9 mouse cellular contexts compared by ENCODE assay signal in the genomic region with DNA sequence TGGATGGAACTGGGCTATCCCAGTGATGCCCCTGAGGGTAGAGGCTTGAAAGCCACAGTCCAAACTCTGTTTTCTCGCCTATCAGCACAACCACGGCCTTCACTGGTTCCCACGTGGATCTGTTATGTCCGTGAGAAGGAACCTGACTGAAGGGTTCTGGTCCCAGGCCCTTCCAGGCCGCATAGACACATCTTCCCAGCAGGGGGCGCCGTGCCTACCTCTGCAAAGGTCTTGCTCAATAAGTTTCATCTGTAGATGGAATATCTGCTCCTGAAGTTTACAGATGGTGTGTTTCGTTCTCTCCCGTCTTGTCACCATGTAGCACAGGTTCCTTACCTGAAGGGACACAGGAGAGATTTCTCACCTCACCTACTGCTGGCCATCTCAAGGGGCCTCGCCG. TPM values are rescaled to one million over a fixed set of nuclear protein-coding genes. Genes with fewer than 3 reads are reported as not detected.
DNase-seq lines count a peak whose midpoint lies in the region; ATAC-seq and TF ChIP-seq lines count a peak whose summit lies in the region.
"Had no signal": no experiment of that assay in that cellular context is flagged by ENCODE, and none has a peak within 500 bp of the region (broad histone marks: within the 10 kb centered on the region; RNA-seq: fewer than 3 reads in every experiment).

No protein-coding gene starts in this region.

- no peak overlapping the region for H3K9ac ChIP-seq in forebrain, embryonic 11.5 days (ENCODE audit: low read length)
- H3K9ac ChIP-seq in forebrain, embryonic 15.5 days (replicated peaks), result no peak overlapping the region
- H3K9ac ChIP-seq in MEL (ENCODE audit: control insufficient read depth, low read depth, low read length, poor library complexity, severe bottlenecking), result no peak overlapping the region
- H3K9ac ChIP-seq: limb, embryonic 15.5 days had no signal

- TF ChIP-seq EP300 in MEL (IDR thresholded peaks at IDR 0.05; ENCODE audit: low read depth in 1 of 2, low read length in 2 of 2), result no peak

- peak; percentile 62 for TF ChIP-seq RAD21 in MEL (IDR thresholded peaks at IDR 0.05; ENCODE audit: low read depth, low read length)

- no peaks in the 10 kb centered on the region for H3K9me3 ChIP-seq in forebrain, embryonic 11.5 days (ENCODE audit: control insufficient read depth, low read length)
- H3K9me3 ChIP-seq in forebrain, embryonic 15.5 days, result no peaks in the 10 kb centered on the region
- no peaks in the 10 kb centered on the region for H3K9me3 ChIP-seq in MEL (replicated peaks; ENCODE audit: insufficient read depth, low read length)
- H3K9me3 ChIP-seq: limb, embryonic 15.5 days had no signal

- H3K36me3 ChIP-seq in forebrain, embryonic 11.5 days (ENCODE audit: control insufficient read depth, insufficient read depth, low read length), result no peaks in the 10 kb centered on the region
- H3K36me3 ChIP-seq in forebrain, embryonic 15.5 days, result no peaks in the 10 kb centered on the region
- peaks cover 0 to 5% of the 10 kb centered on the region in 2 experiments; a peak in 3 of 4 replicates for H3K36me3 ChIP-seq in MEL (ENCODE audit: control insufficient read depth in 1 of 2, insufficient read depth in 2 of 2, low read length in 2 of 2)

- no peak overlapping the region for H3K4me2 ChIP-seq in forebrain, embryonic 11.5 days (ENCODE audit: low read depth, low read length, severe bottlenecking)
- H3K4me2 ChIP-seq in forebrain, embryonic 15.5 days (replicated peaks), result no peak overlapping the region
- H3K4me2 ChIP-seq: limb, embryonic 15.5 days had no signal

- no peaks in the 10 kb centered on the region for H3K79me2 ChIP-seq in MEL (ENCODE audit: control insufficient read depth, insufficient read depth, low read length, poor library complexity)

- TF ChIP-seq CTCF in MEL (IDR thresholded peaks at IDR 0.05 in 2 of 3, conservative IDR thresholded peaks at IDR 0.05 in 1 of 3; ENCODE audit: control insufficient read depth in 1 of 3, insufficient read depth in 1 of 3, low read depth in 2 of 3, low read length in 3 of 3, poor library complexity in 1 of 3, severe bottlenecking in 1 of 3), result peak; percentile 95 to 98 (median 97)

- no peak overlapping the region for H3K4me3 ChIP-seq in forebrain, embryonic 11.5 days (ENCODE audit: low read depth, low read length)
- H3K4me3 ChIP-seq in forebrain, embryonic 15.5 days, result no peak overlapping the region
- H3K4me3 ChIP-seq in MEL (ENCODE audit: control insufficient read depth in 1 of 2, insufficient read depth in 1 of 2, low read depth in 2 of 2, low read length in 2 of 2), result no peak overlapping the region
- H3K4me3 ChIP-seq: limb, embryonic 15.5 days had no signal

- no peaks in the 10 kb centered on the region for H3K27me3 ChIP-seq in forebrain, embryonic 11.5 days (ENCODE audit: control insufficient read depth, insufficient read depth, low read length)
- no peaks in the 10 kb centered on the region for H3K27me3 ChIP-seq in forebrain, embryonic 15.5 days
- H3K27me3 ChIP-seq in MEL (ENCODE audit: control insufficient read depth in 1 of 2, insufficient read depth in 2 of 2, low read length in 2 of 2), result no peaks in the 10 kb centered on the region
- H3K27me3 ChIP-seq: limb, embryonic 15.5 days had no signal

- no peak overlapping the region for H3K27ac ChIP-seq in forebrain, embryonic 11.5 days (ENCODE audit: low read depth, low read length)
- H3K27ac ChIP-seq in forebrain, embryonic 15.5 days (replicated peaks), result no peak overlapping the region
- H3K27ac ChIP-seq in MEL (ENCODE audit: control insufficient read depth, low read depth, low read length), result no peak overlapping the region
- H3K27ac ChIP-seq: limb, embryonic 15.5 days had no signal

- no peak for TF ChIP-seq POLR2A in MEL (IDR thresholded peaks at IDR 0.05; ENCODE audit: control insufficient read depth in 1 of 2, insufficient read depth in 1 of 2, low read depth in 1 of 2, low read length in 2 of 2, poor library complexity in 1 of 2)

- peak; percentile 87 for DNase-seq in forebrain, embryonic 11.5 days (ENCODE audit: low spot score)
- DNase-seq in MEL (ENCODE audit: low read depth, low spot score), result peak; percentile 86
- peak; percentile 83 for DNase-seq in cerebellum, adult 9-10 months
- peak; percentile 79 to 84 for DNase-seq in gastrocnemius, postnatal 4 days (ENCODE audit: low spot score in 2 of 2)
- DNase-seq in left cerebral cortex, adult 18-20 months (ENCODE audit: low spot score in 2 of 2), result peak; percentile 63 to 79
- DNase-seq in spleen, postnatal 4 days (ENCODE audit: low spot score in 2 of 2), result peak; percentile 88 to 96

- no peak for ATAC-seq in forebrain, embryonic 11.5 days (replicated peaks; ENCODE audit: low FRiP score)
- no peak for ATAC-seq in forebrain, embryonic 15.5 days (replicated peaks)
- ATAC-seq in monocyte, adult 5-6 weeks (replicated peaks; ENCODE audit: insufficient number of reproducible peaks, low FRiP score, low TSS enrichment, poor library complexity, severe bottlenecking), result 0 out of 2 replicates have a peak, but pooled peaks have one; percentile 18

- WGBS in forebrain, embryonic 11.5 days, result 45% methylated on average over 11 of the region's 11 CpGs
- WGBS in forebrain, embryonic 15.5 days, result 40% methylated on average over 11 of the region's 11 CpGs

- no peaks in the 10 kb centered on the region for H3K4me1 ChIP-seq in forebrain, embryonic 11.5 days (replicated peaks; ENCODE audit: control insufficient read depth, insufficient read depth, low read length)
- no peaks in the 10 kb centered on the region for H3K4me1 ChIP-seq in forebrain, embryonic 15.5 days
- H3K4me1 ChIP-seq in MEL (ENCODE audit: control insufficient read depth in 1 of 2, insufficient read depth in 2 of 2, low read length in 2 of 2), result peaks cover 0 to 6% of the 10 kb centered on the region in 2 experiments; a peak in 2 of 4 replicates

TF ChIP-seq in MEL, 35 proteins besides CTCF, POLR2A, EP300 and RAD21 (continues in another document):
- TF ChIP-seq ZC3H11A (IDR thresholded peaks at IDR 0.05; ENCODE audit: low read depth, low read length) (peak; percentile 63), MEF2A (IDR thresholded peaks at IDR 0.05; ENCODE audit: extremely low read depth, insufficient replicate concordance, low read depth, low read length, poor library complexity, severe bottlenecking) (no peak), KAT2A (conservative IDR thresholded peaks at IDR 0.05; ENCODE audit: low read depth, low read length) (no peak), MXI1 (IDR thresholded peaks at IDR 0.05; ENCODE audit: low read depth, low read length) (no peak), TBP (IDR thresholded peaks at IDR 0.05; ENCODE audit: low read depth, low read length) (0 out of 2 replicates have a peak, but pooled peaks have one; percentile 18), ZKSCAN1 (IDR thresholded peaks at IDR 0.05; ENCODE audit: low read depth, low read length) (no peak), TCF12 (IDR thresholded peaks at IDR 0.05; ENCODE audit: low read depth, low read length) (no peak), USF2 (IDR thresholded peaks at IDR 0.05; ENCODE audit: borderline replicate concordance in 1 of 2, insufficient read depth in 1 of 2, low read depth in 1 of 2, low read length in 2 of 2) (no peak), ZMIZ1 (IDR thresholded peaks at IDR 0.05; ENCODE audit: low read depth, low read length) (no peak), MAX (IDR thresholded peaks at IDR 0.05; ENCODE audit: low read length) (0 out of 2 replicates have a peak, but pooled peaks have one; percentile 25), MYB (IDR thresholded peaks at IDR 0.05; ENCODE audit: low read depth, low read length) (no peak), MYC (IDR thresholded peaks at IDR 0.05; ENCODE audit: low read depth, low read length) (0 out of 2 replicates have a peak, but pooled peaks have one; percentile 4), E2F4 (IDR thresholded peaks at IDR 0.05; ENCODE audit: borderline replicate concordance, low read depth, low read length) (no peak), ETS1 (IDR thresholded peaks at IDR 0.05; ENCODE audit: low read depth, low read length) (no peak), RCOR1 (IDR thresholded peaks at IDR 0.05; ENCODE audit: low read depth, low read length) (no peak), ZNF384 (IDR thresholded peaks at IDR 0.05; ENCODE audit: low read depth, low read length) (0 out of 2 replicates have a peak, but pooled peaks have one; percentile 12), ELF1 (IDR thresholded peaks at IDR 0.05; ENCODE audit: low read depth, low read length) (no peak), SIN3A (IDR thresholded peaks at IDR 0.05; ENCODE audit: low read length) (no peak)

RNA-seq across cellular contexts. Expression of gene Jade2, which starts 36.6 kb away (rescaled TPM):
- 0.29 and 0.55 TPM in 2 replicates for polyA plus RNA-seq in forebrain, embryonic 11.5 days (2014; fragmentation: Nextera tagmentation; extraction: Ambion mirVana)
- 0.45 and 0.47 TPM in 2 replicates for polyA plus RNA-seq in forebrain, embryonic 15.5 days (2015; fragmentation: Nextera tagmentation; extraction: Ambion mirVana)
- total RNA-seq in MEL (2012; rRNA removed), result 4.5 and 5.4 TPM in 2 replicates
- 10 to 100 TPM in 1 of 2 experiments, not detected in 1; 13.0 TPM for polyA plus RNA-seq in MEL (2012; ENCODE audit: insufficient read depth in 1 of 2, insufficient read length in 2 of 2, low read depth in 1 of 2, low replicate concordance in 2 of 2, missing spikeins in 1 of 2)
- 1 to 10 TPM; 2.1 to 2.2 TPM for total RNA-seq in gastrocnemius, postnatal 4 days (2021)
- 10 to 100 TPM; 65.4 to 70.5 TPM for total RNA-seq in left cerebral cortex, adult 18-20 months (2021)
- 33.1 to 54.1 TPM (median 36.5 TPM) in 3 replicates for total RNA-seq in monocyte, adult 5-6 weeks (2017)

RNA-seq across cellular contexts. Expression of gene Sar1b, which starts 57.4 kb away (rescaled TPM):
- polyA plus RNA-seq in forebrain, embryonic 11.5 days (2014; fragmentation: Nextera tagmentation; extraction: Ambion mirVana), result 113 and 116 TPM in 2 replicates
- 145 and 151 TPM in 2 replicates for polyA plus RNA-seq in forebrain, embryonic 15.5 days (2015; fragmentation: Nextera tagmentation; extraction: Ambion mirVana)
- total RNA-seq in MEL (2012; rRNA removed), result 99.0 and 104 TPM in 2 replicates
- 100 to 1,000 TPM in 1 of 2 experiments, not detected in 1; 124 TPM for polyA plus RNA-seq in MEL (2012; ENCODE audit: insufficient read depth in 1 of 2, insufficient read length in 2 of 2, low read depth in 1 of 2, low replicate concordance in 2 of 2, missing spikeins in 1 of 2)
- total RNA-seq in gastrocnemius, postnatal 4 days (2021), result 10 to 100 TPM; 68.2 to 70.9 TPM
- total RNA-seq in left cerebral cortex, adult 18-20 months (2021), result 10 to 100 TPM; 67.7 to 71.7 TPM
- total RNA-seq in monocyte, adult 5-6 weeks (2017), result 42.1 to 64.1 TPM (median 44.8 TPM) in 3 replicates

RNA-seq across cellular contexts. Expression of gene Sec24a, which starts 57.4 kb away (rescaled TPM):
- polyA plus RNA-seq in forebrain, embryonic 11.5 days (2014; fragmentation: Nextera tagmentation; extraction: Ambion mirVana), result 15.2 and 18.5 TPM in 2 replicates
- 10.7 and 10.9 TPM in 2 replicates for polyA plus RNA-seq in forebrain, embryonic 15.5 days (2015; fragmentation: Nextera tagmentation; extraction: Ambion mirVana)
- total RNA-seq in MEL (2012; rRNA removed), result 5.3 TPM in 2 replicates
- 10 to 100 TPM; 14.1 to 38.2 TPM for polyA plus RNA-seq in MEL (2012; ENCODE audit: insufficient read depth in 1 of 2, insufficient read length in 2 of 2, low read depth in 1 of 2, low replicate concordance in 2 of 2, missing spikeins in 1 of 2)
- total RNA-seq in gastrocnemius, postnatal 4 days (2021), result 10 to 100 TPM; 23.4 to 28.3 TPM
- total RNA-seq in left cerebral cortex, adult 18-20 months (2021), result 10 to 100 TPM; 17.3 to 18.7 TPM
- total RNA-seq in monocyte, adult 5-6 weeks (2017), result 7.2 to 16.2 TPM (median 9.8 TPM) in 3 replicates
